Mouse (Mus musculus) adrenal gland, adult 2 months (tissue): ENCODE data around the gene Xylt2. TPM values are rescaled to one million over a fixed set of nuclear protein-coding genes. Genes with fewer than 3 reads are reported as not detected.

ENCODE experiments used
- DNase-seq: peaks from one replicate; pipeline ENCODE4 v3.0.0; 2021
- polyA plus RNA-seq: library from polyadenylated mRNA; depleted of rRNA; stranded (reverse); fragments of >200 nt; gene quantifications from 2 replicates; pipeline ENCODE4 v1.2.3, GENCODE M21; 2012; rRNA removed
- total RNA-seq, 2 experiments: library from RNA; stranded (reverse); gene quantifications; 2 replicates each; pipeline ENCODE4 v1.2.3; 2021

The Xylt2 gene
- total and polyA plus RNA-seq, 3 experiments = 11.5 to 51.7 (median 19.0) TPM

- DNase-seq = no peak
Measured at GRCm38 (mm10) chr11:94615494-94615893, 61.8 kb downstream of the Xylt2 start.

- DNase-seq = no peak
Measured at GRCm38 (mm10) chr11:94614603-94615002, 62.7 kb downstream of the Xylt2 start.

Other genes with a start within 250 kb of the Xylt2 start
- gene Cacna1g, start 203.3 kb downstream of the Xylt2 start, total RNA-seq = under 1 TPM; 0.61 to 0.69 TPM
- gene Cacna1g, start 203.3 kb downstream of the Xylt2 start, polyA plus RNA-seq = 2.7 and 3.5 TPM in 2 replicates
- not detected for gene Spata20, start 191.3 kb downstream of the Xylt2 start, total RNA-seq
- not detected in 2 replicates for gene Spata20, start 191.3 kb downstream of the Xylt2 start, polyA plus RNA-seq
- gene Epn3, start 177.5 kb downstream of the Xylt2 start, total RNA-seq = 10 to 100 TPM; 23.3 to 40.4 TPM
- gene Epn3, start 177.5 kb downstream of the Xylt2 start, polyA plus RNA-seq = 23.0 and 25.5 TPM in 2 replicates
- 1 to 10 TPM; 3.8 to 6.7 TPM for gene Mycbpap, start 155.8 kb downstream of the Xylt2 start, total RNA-seq
- 0.49 and 0.84 TPM in 2 replicates for gene Mycbpap, start 155.8 kb downstream of the Xylt2 start, polyA plus RNA-seq
- 10 to 100 TPM in 1 of 2 experiments, 1 to 10 TPM in 1; 8.4 to 13.4 TPM for gene Rsad1, start 128.3 kb downstream of the Xylt2 start, total RNA-seq
- gene Rsad1, start 128.3 kb downstream of the Xylt2 start, polyA plus RNA-seq = 25.8 and 27.0 TPM in 2 replicates
- not detected for gene Chad, start 112.5 kb downstream of the Xylt2 start, total RNA-seq
- 0.06 and 0.13 TPM in 2 replicates for gene Chad, start 112.5 kb downstream of the Xylt2 start, polyA plus RNA-seq
- 100 to 1,000 TPM; 146 to 155 TPM for gene Acsf2, start 75.6 kb downstream of the Xylt2 start, total RNA-seq
- 149 and 167 TPM in 2 replicates for gene Acsf2, start 75.6 kb downstream of the Xylt2 start, polyA plus RNA-seq
- gene Lrrc59, start 47.7 kb downstream of the Xylt2 start, total RNA-seq = 100 to 1,000 TPM; 119 to 128 TPM
- 51.9 and 66.4 TPM in 2 replicates for gene Lrrc59, start 47.7 kb downstream of the Xylt2 start, polyA plus RNA-seq
- gene Mrpl27, start 23.7 kb downstream of the Xylt2 start, total RNA-seq = 10 to 100 TPM; 78.0 to 91.6 TPM
- 12.3 and 14.2 TPM in 2 replicates for gene Mrpl27, start 23.7 kb downstream of the Xylt2 start, polyA plus RNA-seq
- gene Eme1, start 23.6 kb downstream of the Xylt2 start, total RNA-seq = under 1 TPM; 0.29 to 0.31 TPM
- 0.18 and 0.21 TPM in 2 replicates for gene Eme1, start 23.6 kb downstream of the Xylt2 start, polyA plus RNA-seq
- not detected for gene Gm11541, start 27.0 kb upstream of the Xylt2 start, total RNA-seq
- gene Gm11541, start 27.0 kb upstream of the Xylt2 start, polyA plus RNA-seq = not detected in 2 replicates
- gene Cdc34b, start 64.3 kb upstream of the Xylt2 start, total RNA-seq = under 1 TPM; 0.31 to 0.40 TPM
- 0.10 and 0.55 TPM in 2 replicates for gene Cdc34b, start 64.3 kb upstream of the Xylt2 start, polyA plus RNA-seq
- gene Tmem92, start 105.2 kb upstream of the Xylt2 start, total RNA-seq = not detected
- gene Tmem92, start 105.2 kb upstream of the Xylt2 start, polyA plus RNA-seq = not detected in 2 replicates